Mouse (Mus musculus) hindbrain, embryonic 16.5 days (tissue): ENCODE measurements around the gene Acacb. TPM values are rescaled to one million over a fixed set of nuclear protein-coding genes. Genes with fewer than 3 reads are reported as not detected.

Source experiments
- ATAC-seq: fragments of 200-750 bp; cut with Nextera tagmentation; 2 replicates; pipeline ENCODE4 v1.8.0; 2017; ENCODE audit warnings: moderate TSS enrichment, moderate library complexity
- H3K27ac ChIP-seq: fragments of 300-500 bp; sonication (generic); 2 replicates; pipeline ENCODE4 v1.5.1; 2014; ENCODE audit warnings: low read depth, mild to moderate bottlenecking, control low read depth, low read length, moderate library complexity
- H3K27me3 ChIP-seq: fragments of 300-500 bp; sonication (generic); replicated peaks from 2 replicates; pipeline ENCODE4 v1.6.1; 2014; ENCODE audit warnings: low read length; ENCODE audit not compliant: control insufficient read depth, insufficient read depth
- H3K36me3 ChIP-seq: fragments of 300-500 bp; sonication (generic); 2 replicates; pipeline ENCODE4 v1.6.1; 2014; ENCODE audit warnings: mild to moderate bottlenecking, low read length, moderate library complexity, mixed read lengths; ENCODE audit not compliant: control insufficient read depth, insufficient read depth
- H3K4me1 ChIP-seq: fragments of 300-500 bp; sonication (generic); 2 replicates; pipeline ENCODE4 v1.6.1; 2014; ENCODE audit warnings: low read depth, low read length; ENCODE audit not compliant: control insufficient read depth, insufficient read depth
- H3K4me2 ChIP-seq: fragments of 300-500 bp; sonication (generic); 2 replicates; pipeline ENCODE4 v1.6.1; 2014; ENCODE audit warnings: mild to moderate bottlenecking, low read length, control low read depth, moderate library complexity
- H3K4me3 ChIP-seq: fragments of 300-500 bp; sonication (generic); 2 replicates; pipeline ENCODE4 v1.5.1; 2014; ENCODE audit warnings: mild to moderate bottlenecking, low read length, control low read depth, moderate library complexity
- H3K9ac ChIP-seq: fragments of 300-500 bp; sonication (generic); 2 replicates; pipeline ENCODE4 v1.6.1; 2014; ENCODE audit warnings: low read depth, mild to moderate bottlenecking, control low read depth, low read length, moderate library complexity
- H3K9me3 ChIP-seq: fragments of 300-500 bp; sonication (generic); 2 replicates; pipeline ENCODE4 v1.6.1; 2014; ENCODE audit warnings: mild to moderate bottlenecking, low read length, moderate library complexity; ENCODE audit not compliant: control insufficient read depth
- WGBS: fragments of 180-500 bp; shearing (Covaris S2); extraction: QIAGEN DNeasy Blood & Tissue Kit; methylation state at CpG from one replicate; pipeline ENCODE4 v1.1.7; 2014; 5-methylcytosine and 5-hydroxymethylcytosine counted together
- polyA plus RNA-seq: library from polyadenylated mRNA; unstranded; fragments of >200 nt; fragmentation: Nextera tagmentation; extraction: Ambion mirVana; gene quantifications from 2 replicates; pipeline ENCODE4 v1.2.1, GENCODE M21; 2015

The Acacb gene
- polyA plus RNA-seq, 1 experiment from 2014 or later: 5.4 TPM

DNA sequence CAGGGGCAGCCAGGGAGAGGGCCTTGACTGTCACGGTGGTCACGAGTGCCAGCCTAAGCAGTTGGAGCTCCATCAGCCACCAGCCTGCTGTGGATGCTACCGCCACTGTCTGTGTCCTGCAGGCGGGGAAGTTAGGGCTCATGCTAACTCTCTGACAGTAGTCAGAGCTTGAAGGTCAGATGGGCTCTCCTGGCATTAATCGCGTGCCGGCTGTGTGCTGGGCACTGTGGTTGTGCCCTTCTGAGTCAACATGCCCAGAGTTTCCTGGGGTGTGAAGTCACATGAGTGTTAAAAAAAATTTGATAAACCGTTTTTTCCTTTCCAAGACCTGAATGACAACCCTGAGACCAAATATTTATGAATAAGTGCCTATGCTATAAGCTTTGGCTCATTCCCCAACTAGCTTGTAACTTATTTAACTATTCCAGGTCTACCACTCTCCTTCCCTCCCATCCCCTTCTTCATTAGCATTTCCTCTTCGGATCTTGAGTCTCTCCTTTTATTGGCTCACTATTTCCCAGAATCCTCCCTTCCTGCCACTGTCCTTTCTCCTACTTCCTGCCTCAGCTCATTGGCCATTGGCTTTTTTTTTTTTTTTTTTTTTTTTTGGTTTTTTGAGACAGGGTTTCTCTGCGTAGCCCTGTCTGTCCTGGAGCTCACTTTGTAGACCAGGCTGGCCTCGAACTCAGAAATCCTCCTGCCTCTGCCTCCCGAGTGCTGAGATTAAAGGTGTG lies 6.2 kb downstream of the Acacb start:
- no peak overlapping the region for H3K4me2 ChIP-seq
- H3K36me3 ChIP-seq: no peaks in the 10 kb centered on the region
- no peak overlapping the region for H3K27ac ChIP-seq
- H3K9me3 ChIP-seq: no peaks in the 10 kb centered on the region
- no peak overlapping the region for H3K9ac ChIP-seq
- 84% methylated on average over 12 of the region's 12 CpGs for WGBS
- no peak overlapping the region for H3K4me3 ChIP-seq
- no peak for ATAC-seq
- H3K27me3 ChIP-seq: no peaks in the 10 kb centered on the region
- no peaks in the 10 kb centered on the region for H3K4me1 ChIP-seq

- peak overlapping the region; percentile 11 for H3K4me3 ChIP-seq
- H3K4me2 ChIP-seq: peak overlapping the region; percentile 38
- whole genome bisulfite sequencing: 8% methylated on average over 12 of the region's 12 CpGs
- no peaks in the 10 kb centered on the region for H3K9me3 ChIP-seq
- H3K4me1 ChIP-seq: no peaks in the 10 kb centered on the region
- no peaks in the 10 kb centered on the region for H3K27me3 ChIP-seq
- no peak overlapping the region for H3K9ac ChIP-seq
- ATAC-seq: peak; percentile 50; the same call in 1 of the 2 replicates
- H3K27ac ChIP-seq: no peak overlapping the region
- no peaks in the 10 kb centered on the region for H3K36me3 ChIP-seq
Observed at GRCm38 (mm10) chr5:114153490-114153889, 7.2 kb downstream of the Acacb start.

DNA sequence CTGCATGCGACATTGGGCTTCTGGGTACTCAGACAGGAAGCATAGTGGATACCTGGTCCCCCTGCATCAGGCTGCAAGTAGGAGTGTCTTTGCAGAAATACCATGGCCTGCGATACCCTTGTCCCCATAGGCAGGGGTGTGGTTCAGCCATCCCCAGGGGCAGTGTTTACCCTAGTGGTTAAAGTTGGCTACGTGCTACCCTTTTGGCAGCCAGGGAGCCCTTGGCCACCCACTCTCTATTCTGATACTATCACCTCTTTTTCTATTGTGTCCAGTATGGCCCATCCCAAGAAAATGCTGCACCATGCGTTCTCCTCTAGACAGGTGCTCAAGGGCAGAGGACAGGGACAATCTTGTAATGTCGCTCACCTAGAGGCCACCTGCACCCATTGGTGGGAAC lies 8.4 kb downstream of the Acacb start:
- H3K4me2 ChIP-seq: no peak overlapping the region
- 90% methylated on average over 5 of the region's 5 CpGs for WGBS
- H3K36me3 ChIP-seq: no peaks in the 10 kb centered on the region
- H3K27ac ChIP-seq: no peak overlapping the region
- H3K9ac ChIP-seq: no peak overlapping the region
- no peaks in the 10 kb centered on the region for H3K9me3 ChIP-seq
- H3K4me3 ChIP-seq: no peak overlapping the region
- H3K4me1 ChIP-seq: no peaks in the 10 kb centered on the region
- H3K27me3 ChIP-seq: no peaks in the 10 kb centered on the region
- ATAC-seq: no peak

DNA sequence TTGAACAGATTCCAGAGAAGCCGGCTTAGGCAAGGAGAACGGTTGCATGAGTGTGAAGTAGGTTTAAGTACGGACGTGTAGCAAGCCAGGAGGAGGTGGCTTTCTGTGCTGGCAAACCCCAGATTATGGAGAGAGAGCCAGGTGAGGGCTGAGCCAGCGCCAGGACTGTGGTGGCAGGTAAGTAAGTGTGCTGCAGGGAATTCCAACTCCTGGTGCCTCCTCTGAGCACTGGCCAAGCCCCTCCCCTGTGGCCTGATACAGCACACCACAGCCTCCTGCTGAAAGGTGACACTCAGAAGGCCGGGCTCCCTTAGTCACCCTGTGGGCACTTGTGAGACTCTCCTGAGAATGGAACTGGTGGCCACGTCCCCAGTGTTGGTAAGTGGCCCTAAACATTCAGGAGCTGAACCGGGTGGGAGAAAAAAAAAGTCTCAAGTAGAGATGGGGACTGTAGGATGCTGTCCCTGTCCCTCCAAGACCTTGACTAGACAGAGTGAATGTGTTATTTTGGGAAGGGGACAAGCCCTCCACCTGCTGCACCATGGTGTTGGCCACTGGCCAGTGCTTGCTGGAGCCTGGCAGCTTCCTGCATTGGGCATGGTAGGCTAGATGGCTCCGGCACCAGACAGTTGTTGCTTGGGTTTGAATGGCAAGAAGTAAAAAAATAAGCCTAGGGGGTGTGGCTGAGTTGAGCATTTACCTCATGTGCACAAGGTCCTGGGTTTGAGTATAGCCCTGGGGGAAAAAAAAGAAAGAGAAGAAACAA lies 9.0 kb downstream of the Acacb start:
- H3K4me3 ChIP-seq: no peak overlapping the region
- H3K9me3 ChIP-seq: no peaks in the 10 kb centered on the region
- no peak for ATAC-seq
- H3K9ac ChIP-seq: no peak overlapping the region
- H3K27ac ChIP-seq: no peak overlapping the region
- no peaks in the 10 kb centered on the region for H3K4me1 ChIP-seq
- no peaks in the 10 kb centered on the region for H3K27me3 ChIP-seq
- no peak overlapping the region for H3K4me2 ChIP-seq
- H3K36me3 ChIP-seq: no peaks in the 10 kb centered on the region
- WGBS: 67% methylated on average over 9 of the region's 9 CpGs

DNA sequence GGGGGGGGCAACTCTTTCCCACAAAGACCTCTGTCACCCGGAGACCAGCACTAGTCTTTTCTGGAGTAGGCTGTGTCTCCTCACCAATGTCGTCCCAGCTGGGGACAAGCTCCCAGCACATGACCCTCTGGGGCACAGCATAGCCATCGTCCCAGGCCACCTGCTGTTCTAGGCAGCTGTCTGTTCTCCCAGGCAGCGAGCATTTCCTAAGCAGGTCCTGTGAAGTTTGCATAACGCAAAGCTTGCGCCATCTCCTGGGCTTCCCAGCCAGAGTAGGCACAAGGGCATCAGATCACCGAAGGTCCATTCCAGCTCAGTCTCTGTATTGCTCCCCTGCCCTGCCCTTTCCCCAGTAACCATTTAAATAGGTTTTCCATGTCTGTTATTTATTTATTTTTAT lies 10.9 kb downstream of the Acacb start:
- no peaks in the 10 kb centered on the region for H3K4me1 ChIP-seq

GRCm38 (mm10) chr5:114161424-114161823 lies 15.1 kb downstream of the Acacb start:
- Histone ChIP-seq H3K27me3 (no peaks in the 10 kb centered on the region), H3K4me2 (no peak overlapping the region), H3K9ac (no peak overlapping the region), H3K27ac (no peak overlapping the region), H3K4me3 (no peak overlapping the region), H3K4me1 (no peaks in the 10 kb centered on the region), H3K9me3 (no peaks in the 10 kb centered on the region), H3K36me3 (no peaks in the 10 kb centered on the region)
- 86% methylated on average over 6 of the region's 6 CpGs for WGBS
- ATAC-seq: no peak

More for the DNA sequence above, 10.9 kb downstream of the Acacb start:
- Histone ChIP-seq H3K36me3 (no peaks in the 10 kb centered on the region), H3K4me3 (no peak overlapping the region), H3K9ac (no peak overlapping the region), H3K4me2 (no peak overlapping the region), H3K9me3 (no peaks in the 10 kb centered on the region), H3K27me3 (no peaks in the 10 kb centered on the region), H3K27ac (no peak overlapping the region)
- ATAC-seq: no peak
- 49% methylated on average over 7 of the region's 7 CpGs for WGBS

DNA sequence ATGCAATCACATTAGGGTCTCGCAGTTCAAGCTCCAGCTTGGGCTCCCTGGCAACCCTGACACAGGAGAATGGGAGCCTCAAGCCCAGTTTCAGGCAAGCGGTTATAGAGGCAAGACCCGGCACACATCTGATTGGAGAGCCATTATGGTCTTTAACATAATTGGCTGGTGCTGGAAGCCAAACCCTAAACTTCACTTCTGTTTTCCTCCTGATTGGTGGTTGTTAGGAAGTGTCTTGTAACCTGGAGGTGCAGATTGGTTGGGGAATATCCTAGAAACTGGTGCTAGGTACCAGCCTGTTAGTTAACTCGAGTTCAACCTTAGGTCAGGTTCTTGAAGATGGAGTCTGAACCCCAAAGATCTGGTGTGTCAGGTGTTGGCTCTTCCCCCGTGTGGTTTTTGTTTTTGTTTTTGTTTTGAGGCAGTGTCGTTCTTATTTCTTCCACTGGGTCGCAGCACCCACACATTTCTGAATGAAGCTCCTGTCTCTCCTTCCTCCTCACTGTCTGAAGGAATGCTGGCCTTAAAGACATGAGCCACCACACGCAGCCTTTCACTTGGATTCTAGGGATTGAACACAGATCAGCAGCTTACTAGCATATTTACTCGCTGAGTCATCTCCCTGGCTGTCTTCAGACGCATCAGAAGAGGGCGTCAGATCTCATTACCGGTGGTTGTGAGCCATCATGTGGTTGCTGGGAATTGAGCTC lies 15.9 kb downstream of the Acacb start:
- 56% methylated on average over 12 of the region's 12 CpGs for WGBS
- Histone ChIP-seq H3K9me3 (no peaks in the 10 kb centered on the region), H3K4me3 (no peak overlapping the region), H3K27ac (no peak overlapping the region), H3K36me3 (no peaks in the 10 kb centered on the region), H3K27me3 (no peaks in the 10 kb centered on the region), H3K4me2 (no peak overlapping the region), H3K4me1 (no peaks in the 10 kb centered on the region), H3K9ac (no peak overlapping the region)
- ATAC-seq: no peak

DNA sequence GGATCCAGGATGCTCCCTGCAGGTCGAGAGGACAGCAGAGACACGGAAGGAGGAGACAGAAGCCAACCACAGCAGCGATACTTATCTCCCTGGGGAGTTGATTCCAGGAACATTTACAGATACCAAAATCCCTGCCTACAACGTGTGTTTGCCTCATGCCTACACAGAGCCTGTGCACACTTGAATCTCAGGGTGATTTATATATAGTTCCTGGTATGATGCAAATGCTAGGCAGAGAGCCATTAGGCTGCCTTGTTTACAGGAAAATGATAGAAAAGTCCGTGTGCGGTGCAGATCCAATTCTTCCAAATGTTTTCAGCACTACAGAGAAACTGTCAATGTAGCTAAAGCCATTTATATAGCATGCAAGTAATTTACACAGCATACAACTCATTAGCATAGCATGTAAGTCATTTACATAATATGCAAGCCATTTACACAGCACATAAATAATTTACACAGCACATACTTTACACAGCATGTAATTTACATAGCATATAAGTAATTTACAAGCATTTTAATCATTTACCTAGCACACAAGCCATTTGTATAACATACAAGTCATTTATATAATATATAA lies 16.9 kb downstream of the Acacb start:
- 62% methylated on average over 6 of the region's 6 CpGs for WGBS

DNA sequence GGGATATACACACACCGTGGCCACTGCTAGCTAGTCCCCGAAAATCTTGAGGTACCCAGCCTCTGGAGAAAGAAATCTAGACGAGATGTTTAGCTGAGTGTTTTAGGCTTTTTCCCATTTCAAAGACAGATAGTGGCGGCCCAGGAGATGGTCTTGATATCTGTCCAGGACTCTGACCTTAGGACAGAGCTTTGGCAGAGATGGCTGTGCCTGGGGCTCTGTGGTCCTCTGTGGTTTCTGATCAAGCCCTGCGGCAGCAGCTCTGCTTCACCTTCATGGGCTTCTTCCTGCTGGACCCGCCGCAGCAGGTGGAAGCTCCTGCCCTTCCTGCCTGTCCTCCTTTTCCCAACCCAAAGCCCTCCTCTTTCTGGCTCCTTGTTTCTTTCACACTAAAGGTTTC lies 24.0 kb downstream of the Acacb start:
- Histone ChIP-seq H3K9ac (no peak overlapping the region), H3K27ac (no peak overlapping the region), H3K36me3 (no peaks in the 10 kb centered on the region), H3K4me2 (no peak overlapping the region), H3K9me3 (no peaks in the 10 kb centered on the region), H3K4me3 (no peak overlapping the region), H3K27me3 (peaks cover 3% of the 10 kb centered on the region), H3K4me1 (no peaks in the 10 kb centered on the region)
- no peak for ATAC-seq
- 88% methylated on average over 7 of the region's 7 CpGs for WGBS

More for the DNA sequence above, 16.9 kb downstream of the Acacb start:
- ATAC-seq: no peak
- no peak overlapping the region for H3K4me3 ChIP-seq
- H3K27me3 ChIP-seq: no peaks in the 10 kb centered on the region
- no peaks in the 10 kb centered on the region for H3K9me3 ChIP-seq
- no peak overlapping the region for H3K27ac ChIP-seq
- no peak overlapping the region for H3K9ac ChIP-seq
- no peaks in the 10 kb centered on the region for H3K36me3 ChIP-seq
- H3K4me1 ChIP-seq: no peaks in the 10 kb centered on the region
- H3K4me2 ChIP-seq: no peak overlapping the region
